Mouse (Mus musculus): ENCODE results near the gene Shb. TPM values are rescaled to one million over a fixed set of nuclear protein-coding genes. Genes with fewer than 3 reads are reported as not detected.
A peak's percentile ranks its signal among the peaks of the same experiment; 100 is the strongest.

Gene Shb
- total RNA-seq, 2 experiments from 2014 or later = 14.1 to 18.8 TPM

- no peak overlapping the region for H3K27ac ChIP-seq
- peak; percentile 62 for TF ChIP-seq CTCF (conservative IDR thresholded peaks at IDR 0.05)
- no peak overlapping the region for H3K4me3 ChIP-seq
- no peak for DNase-seq (ENCODE audit: low spot score in 2 of 2)
Observed at GRCm38 (mm10) chr4:45426724-45427457, 105.4 kb downstream of the Shb start.

- DNase-seq (ENCODE audit: low spot score in 2 of 2) = no peak
- no peak overlapping the region for H3K27ac ChIP-seq
- H3K4me3 ChIP-seq = no peak overlapping the region
- no peak for TF ChIP-seq CTCF (conservative IDR thresholded peaks at IDR 0.05)
Observed at GRCm38 (mm10) chr4:45423406-45423805, 108.9 kb downstream of the Shb start.

- Histone ChIP-seq H3K4me3 (no peak overlapping the region), H3K27ac (no peak overlapping the region)
- no peak for TF ChIP-seq CTCF (conservative IDR thresholded peaks at IDR 0.05)
- no peak for DNase-seq (ENCODE audit: low spot score in 2 of 2)
Observed at GRCm38 (mm10) chr4:45422640-45423039, 109.6 kb downstream of the Shb start.

GRCm38 (mm10) chr4:45421519-45422260 lies 110.6 kb downstream of the Shb start:
- Histone ChIP-seq H3K4me3 (no peak overlapping the region), H3K27ac (peak overlapping the region; percentile 11; the same call in 1 of the 2 replicates)
- DNase-seq (ENCODE audit: low spot score in 2 of 2) = no peak
- TF ChIP-seq CTCF (conservative IDR thresholded peaks at IDR 0.05) = no peak

- no peak overlapping the region for H3K27ac ChIP-seq
- no peak overlapping the region for H3K4me3 ChIP-seq
- no peak for DNase-seq (ENCODE audit: low spot score in 2 of 2)
- no peak for TF ChIP-seq CTCF (conservative IDR thresholded peaks at IDR 0.05)
Observed at GRCm38 (mm10) chr4:45420733-45421132, 111.5 kb downstream of the Shb start.

GRCm38 (mm10) chr4:45419051-45419450 lies 113.2 kb downstream of the Shb start:
- TF ChIP-seq CTCF (conservative IDR thresholded peaks at IDR 0.05) = no peak
- no peak overlapping the region for H3K4me3 ChIP-seq
- no peak overlapping the region for H3K27ac ChIP-seq
- DNase-seq (ENCODE audit: low spot score in 2 of 2) = no peak

GRCm38 (mm10) chr4:45418229-45418950 lies 113.9 kb downstream of the Shb start:
- TF ChIP-seq CTCF (conservative IDR thresholded peaks at IDR 0.05) = peak; percentile 72
- peak; percentile 54 to 72 for DNase-seq (ENCODE audit: low spot score in 2 of 2)
- peak overlapping the region; percentile 47; the same call in 1 of the 2 replicates for H3K27ac ChIP-seq
- H3K4me3 ChIP-seq = peak overlapping the region; percentile 37; the same call in 1 of the 2 replicates

- TF ChIP-seq CTCF (conservative IDR thresholded peaks at IDR 0.05) = no peak
- no peak for DNase-seq (ENCODE audit: low spot score in 2 of 2)
- Histone ChIP-seq H3K27ac (no peak overlapping the region), H3K4me3 (no peak overlapping the region)
Observed at GRCm38 (mm10) chr4:45416314-45416713, 116.0 kb downstream of the Shb start.

- TF ChIP-seq CTCF (conservative IDR thresholded peaks at IDR 0.05) = no peak
- H3K27ac ChIP-seq = no peak overlapping the region
- H3K4me3 ChIP-seq = no peak overlapping the region
- DNase-seq (ENCODE audit: low spot score in 2 of 2) = no peak
Observed at GRCm38 (mm10) chr4:45413674-45414338, 118.5 kb downstream of the Shb start.

GRCm38 (mm10) chr4:45412433-45413192 lies 119.7 kb downstream of the Shb start:
- no peak for TF ChIP-seq CTCF (conservative IDR thresholded peaks at IDR 0.05)

GRCm38 (mm10) chr4:45411181-45411790 lies 121.0 kb downstream of the Shb start:
- no peak for TF ChIP-seq CTCF (conservative IDR thresholded peaks at IDR 0.05)

More at GRCm38 (mm10) chr4:45412433-45413192, 119.7 kb downstream of the Shb start:
- Histone ChIP-seq H3K4me3 (no peak overlapping the region), H3K27ac (no peak overlapping the region)
- no peak for DNase-seq (ENCODE audit: low spot score in 2 of 2)

More at GRCm38 (mm10) chr4:45411181-45411790, 121.0 kb downstream of the Shb start:
- no peak for DNase-seq (ENCODE audit: low spot score in 2 of 2)
- Histone ChIP-seq H3K27ac (no peak overlapping the region), H3K4me3 (no peak overlapping the region)
